Mouse (Mus musculus) kidney, embryonic 15.5 days (tissue): ENCODE results near the gene Gm42688. TPM values are rescaled to one million over a fixed set of nuclear protein-coding genes. Genes with fewer than 3 reads are reported as not detected.

Experiments
- ATAC-seq: fragments of 200-750 bp; cut with Nextera tagmentation; replicated peaks from 2 replicates; pipeline ENCODE4 v1.8.0; 2017; ENCODE audit warnings: moderate TSS enrichment; ENCODE audit not compliant: low FRiP score
- H3K27ac ChIP-seq: fragments of 300-500 bp; sonication (generic); 2 replicates; pipeline ENCODE4 v1.5.1; 2015; ENCODE audit warnings: mild to moderate bottlenecking, inconsistent platforms
- H3K27me3 ChIP-seq: fragments of 300-500 bp; sonication (generic); 2 replicates; pipeline ENCODE4 v1.6.1; 2015; ENCODE audit warnings: inconsistent platforms
- H3K36me3 ChIP-seq: fragments of 300-500 bp; sonication (generic); 2 replicates; pipeline ENCODE4 v1.6.1; 2015; ENCODE audit warnings: inconsistent platforms
- H3K4me1 ChIP-seq: fragments of 300-500 bp; sonication (generic); 2 replicates; pipeline ENCODE4 v1.6.1; 2015; ENCODE audit warnings: inconsistent platforms
- H3K4me2 ChIP-seq: fragments of 300-500 bp; sonication (generic); 2 replicates; pipeline ENCODE4 v1.6.1; 2015; ENCODE audit warnings: moderate library complexity, mild to moderate bottlenecking, inconsistent platforms
- H3K4me3 ChIP-seq: fragments of 300-500 bp; sonication (generic); replicated peaks from 2 replicates; pipeline ENCODE4 v1.5.1; 2015; ENCODE audit warnings: mild to moderate bottlenecking, inconsistent platforms
- H3K9ac ChIP-seq: fragments of 300-500 bp; sonication (generic); 2 replicates; pipeline ENCODE4 v1.6.1; 2015; ENCODE audit warnings: mild to moderate bottlenecking, inconsistent platforms
- H3K9me3 ChIP-seq: fragments of 300-500 bp; sonication (generic); replicated peaks from 2 replicates; pipeline ENCODE4 v1.6.1; 2016; ENCODE audit warnings: inconsistent platforms
- WGBS: fragments of 180-500 bp; shearing (Covaris S2); methylation state at CpG from one replicate; pipeline ENCODE4 v1.1.7; 2015; ENCODE audit warnings: mixed read lengths; 5-methylcytosine and 5-hydroxymethylcytosine counted together
- polyA plus RNA-seq: library from polyadenylated mRNA; unstranded; fragments of >200 nt; fragmentation: Nextera tagmentation; extraction: Ambion mirVana; gene quantifications from 2 replicates; pipeline ENCODE4 v1.2.1, GENCODE M21; 2015

Gm42688 gene
- polyA plus RNA-seq, 1 experiment from 2014 or later = 3.0 TPM

- ATAC-seq = no peak; the same call in 1 of the 2 replicates
- no peaks in the 10 kb centered on the region for H3K9me3 ChIP-seq
- WGBS = 1% methylated on average over 39 of the region's 52 CpGs
- H3K27me3 ChIP-seq = no peaks in the 10 kb centered on the region
- peak overlapping the region; percentile 97 for H3K4me2 ChIP-seq
- H3K4me3 ChIP-seq = peak overlapping the region; percentile 82
- H3K36me3 ChIP-seq = peaks cover 28% of the 10 kb centered on the region
- H3K9ac ChIP-seq = peak overlapping the region; percentile 80
- peaks cover 68% of the 10 kb centered on the region for H3K4me1 ChIP-seq
- H3K27ac ChIP-seq = peak overlapping the region; percentile 97
These were observed 20.7 kb downstream of the Gm42688 start for GRCm38 (mm10) chr6:83121863-83122710.

- peak overlapping the region; percentile 97 for H3K4me2 ChIP-seq
- no peak overlapping the region for H3K9ac ChIP-seq
- 70% methylated on average over 5 of the region's 5 CpGs for WGBS
- no peak for ATAC-seq
- no peaks in the 10 kb centered on the region for H3K27me3 ChIP-seq
- peaks cover 19% of the 10 kb centered on the region for H3K36me3 ChIP-seq
- no peaks in the 10 kb centered on the region for H3K9me3 ChIP-seq
- H3K4me3 ChIP-seq = peak overlapping the region; percentile 82
- peak overlapping the region; percentile 97 for H3K27ac ChIP-seq
- peaks cover 59% of the 10 kb centered on the region for H3K4me1 ChIP-seq
These were observed 21.5 kb downstream of the Gm42688 start for GRCm38 (mm10) chr6:83122961-83123360.

GRCm38 (mm10) chr6:83124851-83125312, 23.5 kb downstream of the Gm42688 start:
- peak overlapping the region; percentile 72 for H3K27ac ChIP-seq

GRCm38 (mm10) chr6:83125331-83125730, 23.9 kb downstream of the Gm42688 start, which contains the start of gene Ino80b:
Ino80b (minus strand) TSS chr6:83125431.
- no peaks in the 10 kb centered on the region; the same call in 1 of the 2 replicates for H3K36me3 ChIP-seq
- peak within 1 kb of the TSS; percentile 72 for H3K9ac ChIP-seq
- no peaks in the 10 kb centered on the region for H3K9me3 ChIP-seq
- H3K4me1 ChIP-seq = peaks cover 35% of the 10 kb centered on the region
- peak within 1 kb of the TSS; percentile 74 for H3K4me3 ChIP-seq
- peak within 1 kb of the TSS; percentile 72 for H3K27ac ChIP-seq
- 31% methylated on average over 5 of the region's 5 CpGs for WGBS
- ATAC-seq = no peak
- no peaks in the 10 kb centered on the region for H3K27me3 ChIP-seq
- H3K4me2 ChIP-seq = peak within 1 kb of the TSS; percentile 85

More at GRCm38 (mm10) chr6:83124851-83125312, 23.5 kb downstream of the Gm42688 start:
- H3K27me3 ChIP-seq = no peaks in the 10 kb centered on the region
- no peaks in the 10 kb centered on the region; the same call in 1 of the 2 replicates for H3K36me3 ChIP-seq
- peak; percentile 16 for ATAC-seq
- no peaks in the 10 kb centered on the region for H3K9me3 ChIP-seq
- under 1% methylated on average over 30 of the region's 30 CpGs for whole genome bisulfite sequencing
- peak overlapping the region; percentile 72 for H3K9ac ChIP-seq
- H3K4me2 ChIP-seq = peak overlapping the region; percentile 85
- H3K4me1 ChIP-seq = peaks cover 40% of the 10 kb centered on the region
- peak overlapping the region; percentile 74 for H3K4me3 ChIP-seq

GRCm38 (mm10) chr6:83127419-83127818, 26.0 kb downstream of the Gm42688 start:
- ATAC-seq = no peak
- Histone ChIP-seq H3K36me3 (no peaks in the 10 kb centered on the region; the same call in 1 of the 2 replicates), H3K27ac (no peak overlapping the region), H3K9ac (no peak overlapping the region), H3K27me3 (no peaks in the 10 kb centered on the region), H3K4me1 (peaks cover 36% of the 10 kb centered on the region), H3K4me3 (no peak overlapping the region), H3K9me3 (no peaks in the 10 kb centered on the region), H3K4me2 (no peak overlapping the region)
- 94% methylated on average over 5 of the region's 5 CpGs for WGBS

- 59% methylated on average over 6 of the region's 6 CpGs for WGBS
- Histone ChIP-seq H3K9ac (no peak overlapping the region), H3K27ac (peak overlapping the region; percentile 84), H3K4me1 (peaks cover 35% of the 10 kb centered on the region), H3K9me3 (no peaks in the 10 kb centered on the region), H3K4me2 (no peak overlapping the region), H3K27me3 (no peaks in the 10 kb centered on the region), H3K36me3 (no peaks in the 10 kb centered on the region), H3K4me3 (no peak overlapping the region)
- ATAC-seq = peak; percentile 50
These were observed 30.1 kb downstream of the Gm42688 start for GRCm38 (mm10) chr6:83131469-83132034.

- no peaks in the 10 kb centered on the region for H3K9me3 ChIP-seq
- no peaks in the 10 kb centered on the region for H3K27me3 ChIP-seq
- no peak overlapping the region for H3K4me3 ChIP-seq
- H3K36me3 ChIP-seq = no peaks in the 10 kb centered on the region
- no peak overlapping the region for H3K9ac ChIP-seq
- H3K27ac ChIP-seq = peak overlapping the region; percentile 84
- peaks cover 41% of the 10 kb centered on the region for H3K4me1 ChIP-seq
- ATAC-seq = no peak
- no peak overlapping the region for H3K4me2 ChIP-seq
- 83% methylated on average over 9 of the region's 9 CpGs for WGBS
These were observed 30.9 kb downstream of the Gm42688 start for GRCm38 (mm10) chr6:83132176-83132919.

- Histone ChIP-seq H3K4me2 (no peak overlapping the region), H3K36me3 (no peaks in the 10 kb centered on the region), H3K4me1 (peaks cover 58% of the 10 kb centered on the region), H3K9me3 (no peaks in the 10 kb centered on the region), H3K9ac (no peak overlapping the region), H3K27me3 (no peaks in the 10 kb centered on the region), H3K27ac (no peak overlapping the region), H3K4me3 (no peak overlapping the region)
- 55% methylated on average over 3 of the region's 3 CpGs for WGBS
- ATAC-seq = no peak
These were observed 32.8 kb downstream of the Gm42688 start for GRCm38 (mm10) chr6:83134226-83134625.

- 57% methylated on average over 7 of the region's 7 CpGs for WGBS
- Histone ChIP-seq H3K4me3 (peak within 1 kb of the TSS; percentile 63), H3K4me1 (peaks cover 64% of the 10 kb centered on the region), H3K36me3 (peaks cover 1% of the 10 kb centered on the region; the same call in 1 of the 2 replicates), H3K9me3 (no peaks in the 10 kb centered on the region), H3K27me3 (no peaks in the 10 kb centered on the region), H3K4me2 (peak within 1 kb of the TSS; percentile 74), H3K9ac (peak within 1 kb of the TSS; percentile 82), H3K27ac (peak within 1 kb of the TSS; percentile 100)
- no peak for ATAC-seq
These were observed 33.6 kb downstream of the Gm42688 start, which contains the start of gene Rtkn for GRCm38 (mm10) chr6:83134951-83135513. Rtkn (plus strand) TSS chr6:83135463.

- H3K36me3 ChIP-seq = peaks cover 3% of the 10 kb centered on the region; the same call in 1 of the 2 replicates
- peaks cover 64% of the 10 kb centered on the region for H3K4me1 ChIP-seq
- peak overlapping the region; percentile 74 for H3K4me2 ChIP-seq
- peak overlapping the region; percentile 100 for H3K27ac ChIP-seq
- ATAC-seq = no peak
- WGBS = 3% methylated on average over 37 of the region's 37 CpGs
- peak overlapping the region; percentile 63 for H3K4me3 ChIP-seq
- H3K9me3 ChIP-seq = no peaks in the 10 kb centered on the region
- H3K9ac ChIP-seq = peak overlapping the region; percentile 82
- no peaks in the 10 kb centered on the region for H3K27me3 ChIP-seq
These were observed 34.2 kb downstream of the Gm42688 start for GRCm38 (mm10) chr6:83135571-83136161.

- Histone ChIP-seq H3K9ac (peak overlapping the region; percentile 82), H3K4me1 (peaks cover 63% of the 10 kb centered on the region), H3K27ac (peak overlapping the region; percentile 100), H3K4me2 (peak overlapping the region; percentile 74), H3K36me3 (peaks cover 3% of the 10 kb centered on the region; the same call in 1 of the 2 replicates), H3K27me3 (no peaks in the 10 kb centered on the region), H3K9me3 (no peaks in the 10 kb centered on the region), H3K4me3 (peak overlapping the region; percentile 63)
- 11% methylated on average over 5 of the region's 5 CpGs for WGBS
- ATAC-seq = no peak
These were observed 35.0 kb downstream of the Gm42688 start for GRCm38 (mm10) chr6:83136291-83136880.
